Comparison of ENCODE assay signal across 21 mouse cellular contexts in the genomic region with DNA sequence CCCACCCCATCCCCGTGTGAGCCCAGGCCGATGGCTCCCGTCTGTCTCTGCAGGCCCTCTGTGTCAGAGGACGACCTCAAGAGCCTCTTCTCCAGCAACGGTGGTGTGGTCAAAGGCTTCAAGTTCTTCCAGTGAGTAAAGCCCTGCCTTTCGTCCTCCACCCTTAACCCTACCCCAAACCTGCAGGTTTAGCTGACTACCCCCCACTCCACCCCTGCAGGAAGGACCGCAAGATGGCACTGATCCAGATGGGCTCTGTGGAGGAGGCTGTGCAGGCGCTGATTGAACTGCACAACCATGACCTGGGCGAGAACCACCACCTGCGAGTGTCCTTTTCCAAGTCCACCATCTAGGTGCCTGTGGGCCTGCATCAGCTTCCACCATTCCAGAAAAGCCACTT. TPM values are rescaled to one million over a fixed set of nuclear protein-coding genes. Genes with fewer than 3 reads are reported as not detected.
DNase-seq lines count a peak whose midpoint lies in the region; ATAC-seq lines count a peak whose summit lies in the region.
"Had no signal": no experiment of that assay in that cellular context is flagged by ENCODE, and none has a peak within 500 bp of the region (broad histone marks: within the 10 kb centered on the region; RNA-seq: fewer than 3 reads in every experiment).

No protein-coding gene starts in this region.

- 0 out of 2 replicates have a peak overlapping the region, but pooled peaks have one; percentile 46 for H3K27ac ChIP-seq in hindbrain, embryonic 13.5 days
- no peak overlapping the region for H3K27ac ChIP-seq in hindbrain, embryonic 10.5 days
- peak overlapping the region; percentile 54; the same call in 1 of the 2 replicates for H3K27ac ChIP-seq in limb, embryonic 12.5 days
- no peak overlapping the region for H3K27ac ChIP-seq in limb, embryonic 10.5 days
- H3K27ac ChIP-seq: forebrain, embryonic 13.5 days; heart, adult 2 months; heart, embryonic 15.5 days; liver, embryonic 14.5 days; lung, embryonic 15.5 days; stomach, postnatal 0 days had no signal

- WGBS in hindbrain, embryonic 13.5 days = 78% methylated on average over 10 of the region's 10 CpGs
- WGBS in hindbrain, embryonic 10.5 days = 81% methylated on average over 10 of the region's 10 CpGs
- WGBS in limb, embryonic 12.5 days = 77% methylated on average over 10 of the region's 10 CpGs
- 82% methylated on average over 10 of the region's 10 CpGs for whole genome bisulfite sequencing in limb, embryonic 10.5 days

- peaks cover 69% of the 10 kb centered on the region for H3K4me1 ChIP-seq in hindbrain, embryonic 13.5 days (replicated peaks)
- H3K4me1 ChIP-seq in hindbrain, embryonic 10.5 days (replicated peaks) = peaks cover 49% of the 10 kb centered on the region
- peaks cover 41% of the 10 kb centered on the region for H3K4me1 ChIP-seq in limb, embryonic 12.5 days (replicated peaks)
- H3K4me1 ChIP-seq in limb, embryonic 10.5 days = peaks cover 38% of the 10 kb centered on the region

- H3K4me2 ChIP-seq in hindbrain, embryonic 13.5 days = no peak overlapping the region
- H3K4me2 ChIP-seq in limb, embryonic 12.5 days = no peak overlapping the region
- H3K4me2 ChIP-seq: forebrain, embryonic 13.5 days; heart, embryonic 15.5 days; lung, embryonic 15.5 days had no signal

- no peak overlapping the region for H3K4me3 ChIP-seq in hindbrain, embryonic 13.5 days
- H3K4me3 ChIP-seq in hindbrain, embryonic 10.5 days = no peak overlapping the region
- no peak overlapping the region for H3K4me3 ChIP-seq in limb, embryonic 12.5 days (replicated peaks)
- H3K4me3 ChIP-seq in limb, embryonic 10.5 days = no peak overlapping the region
- H3K4me3 ChIP-seq: forebrain, embryonic 13.5 days; heart, adult 2 months; heart, embryonic 15.5 days; lung, embryonic 15.5 days; myocyte had no signal

- ATAC-seq in hindbrain, embryonic 13.5 days (ENCODE audit: low FRiP score) = no peak
- no peak for ATAC-seq in limb, embryonic 12.5 days (ENCODE audit: insufficient number of reproducible peaks, insufficient read depth, low FRiP score, low TSS enrichment, low read depth)
- ATAC-seq: forebrain, embryonic 13.5 days; intestine, embryonic 16.5 days had no signal

- no peaks in the 10 kb centered on the region for H3K9me3 ChIP-seq in hindbrain, embryonic 13.5 days
- no peaks in the 10 kb centered on the region for H3K9me3 ChIP-seq in hindbrain, embryonic 10.5 days
- H3K9me3 ChIP-seq in limb, embryonic 12.5 days = no peaks in the 10 kb centered on the region
- no peaks in the 10 kb centered on the region for H3K9me3 ChIP-seq in limb, embryonic 10.5 days (replicated peaks)
- H3K9me3 ChIP-seq: forebrain, embryonic 13.5 days; heart, embryonic 15.5 days; lung, embryonic 15.5 days had no signal

- H3K36me3 ChIP-seq in hindbrain, embryonic 13.5 days = peaks cover 88% of the 10 kb centered on the region
- H3K36me3 ChIP-seq in hindbrain, embryonic 10.5 days = peaks cover 98% of the 10 kb centered on the region
- H3K36me3 ChIP-seq in limb, embryonic 12.5 days = peaks cover 97% of the 10 kb centered on the region
- H3K36me3 ChIP-seq in limb, embryonic 10.5 days = peaks cover 98% of the 10 kb centered on the region

- H3K27me3 ChIP-seq in hindbrain, embryonic 13.5 days = no peaks in the 10 kb centered on the region
- H3K27me3 ChIP-seq in hindbrain, embryonic 10.5 days (ENCODE audit: insufficient read depth, poor library complexity, severe bottlenecking) = no peaks in the 10 kb centered on the region
- H3K27me3 ChIP-seq in limb, embryonic 12.5 days = no peaks in the 10 kb centered on the region
- no peaks in the 10 kb centered on the region for H3K27me3 ChIP-seq in limb, embryonic 10.5 days (ENCODE audit: low read depth, poor library complexity, severe bottlenecking)
- H3K27me3 ChIP-seq: CH12.LX; forebrain, embryonic 13.5 days; heart, embryonic 15.5 days; lung, embryonic 15.5 days had no signal

- H3K9ac ChIP-seq in hindbrain, embryonic 13.5 days = no peak overlapping the region
- H3K9ac ChIP-seq in limb, embryonic 12.5 days (replicated peaks) = no peak overlapping the region
- H3K9ac ChIP-seq: forebrain, embryonic 13.5 days; heart, embryonic 15.5 days; liver, embryonic 14.5 days; lung, embryonic 15.5 days had no signal

- DNase-seq in cerebellum, postnatal 10 days = peak; percentile 66 to 71
- no peak for DNase-seq in cerebellum, adult 11 months
- no peak for DNase-seq in hindbrain, embryonic 10.5 days (ENCODE audit: low spot score)
- no peak for DNase-seq in limb, embryonic 10.5 days (ENCODE audit: low spot score)
- peak; percentile 41 for DNase-seq in 3134 (ENCODE audit: extremely low read depth, insufficient read length, low spot score)
- no peak for DNase-seq in urinary bladder, postnatal 10 days (ENCODE audit: low spot score)
- DNase-seq: cerebellum, adult 8-10 months; gastrocnemius, postnatal 14 days; heart, adult 2 months; lung, postnatal 4 days; thymus, postnatal 14 days had no signal

RNA-seq across cellular contexts. Expression of a gene that starts 8.7 kb away (rescaled TPM):
- 84.7 and 86.0 TPM in 2 replicates for polyA plus RNA-seq in hindbrain, embryonic 13.5 days (2015; fragmentation: Nextera tagmentation; extraction: Ambion mirVana)
- 288 and 338 TPM in 2 replicates for polyA plus RNA-seq in hindbrain, embryonic 10.5 days (2016; fragmentation: Nextera tagmentation; extraction: Ambion mirVana)
- polyA plus RNA-seq in limb, embryonic 12.5 days (2016; fragmentation: Nextera tagmentation; extraction: Ambion mirVana) = 373 and 403 TPM in 2 replicates
- 485 and 494 TPM in 2 replicates for polyA plus RNA-seq in limb, embryonic 10.5 days (2016; fragmentation: Nextera tagmentation; extraction: Ambion mirVana)

RNA-seq across cellular contexts. Expression of a gene that starts 11.4 kb away (rescaled TPM):
- polyA plus RNA-seq in hindbrain, embryonic 13.5 days (2015; fragmentation: Nextera tagmentation; extraction: Ambion mirVana) = 13.9 and 15.6 TPM in 2 replicates
- 10.0 and 15.1 TPM in 2 replicates for polyA plus RNA-seq in hindbrain, embryonic 10.5 days (2016; fragmentation: Nextera tagmentation; extraction: Ambion mirVana)
- polyA plus RNA-seq in limb, embryonic 12.5 days (2016; fragmentation: Nextera tagmentation; extraction: Ambion mirVana) = 15.1 and 15.3 TPM in 2 replicates
- polyA plus RNA-seq in limb, embryonic 10.5 days (2016; fragmentation: Nextera tagmentation; extraction: Ambion mirVana) = 9.1 and 15.3 TPM in 2 replicates

RNA-seq across cellular contexts. Expression of a gene that starts 11.5 kb away (rescaled TPM):
- polyA plus RNA-seq in hindbrain, embryonic 13.5 days (2015; fragmentation: Nextera tagmentation; extraction: Ambion mirVana) = 396 and 407 TPM in 2 replicates
- polyA plus RNA-seq in hindbrain, embryonic 10.5 days (2016; fragmentation: Nextera tagmentation; extraction: Ambion mirVana) = 122 and 205 TPM in 2 replicates
- polyA plus RNA-seq in limb, embryonic 12.5 days (2016; fragmentation: Nextera tagmentation; extraction: Ambion mirVana) = 157 and 162 TPM in 2 replicates
- polyA plus RNA-seq in limb, embryonic 10.5 days (2016; fragmentation: Nextera tagmentation; extraction: Ambion mirVana) = 108 and 140 TPM in 2 replicates

RNA-seq across cellular contexts. Expression of a gene that starts 23.1 kb away (rescaled TPM):
- polyA plus RNA-seq in hindbrain, embryonic 13.5 days (2015; fragmentation: Nextera tagmentation; extraction: Ambion mirVana) = 0.34 TPM in 1 of 2 replicates, not detected in the other
- polyA plus RNA-seq in hindbrain, embryonic 10.5 days (2016; fragmentation: Nextera tagmentation; extraction: Ambion mirVana) = not detected in 2 replicates
- polyA plus RNA-seq in limb, embryonic 12.5 days (2016; fragmentation: Nextera tagmentation; extraction: Ambion mirVana) = not detected in 2 replicates
- not detected in 2 replicates for polyA plus RNA-seq in limb, embryonic 10.5 days (2016; fragmentation: Nextera tagmentation; extraction: Ambion mirVana)
- polyA plus RNA-seq: forebrain, embryonic 13.5 days; heart, adult 2 months; myocyte had no signal

RNA-seq across cellular contexts. Expression of a gene that starts 27.7 kb away (rescaled TPM):
- polyA plus RNA-seq in hindbrain, embryonic 13.5 days (2015; fragmentation: Nextera tagmentation; extraction: Ambion mirVana) = not detected in 2 replicates
- not detected in 2 replicates for polyA plus RNA-seq in hindbrain, embryonic 10.5 days (2016; fragmentation: Nextera tagmentation; extraction: Ambion mirVana)
- not detected in 2 replicates for polyA plus RNA-seq in limb, embryonic 12.5 days (2016; fragmentation: Nextera tagmentation; extraction: Ambion mirVana)
- polyA plus RNA-seq in limb, embryonic 10.5 days (2016; fragmentation: Nextera tagmentation; extraction: Ambion mirVana) = not detected in 2 replicates
- polyA plus RNA-seq: forebrain, embryonic 13.5 days; heart, embryonic 15.5 days; intestine, embryonic 16.5 days; lung, embryonic 15.5 days; myocyte; stomach, postnatal 0 days had no signal

Comparison
In these comparisons a context has a peak if more than half of its experiments do, and no peak if none do; other contexts are left out.
1. DNase-seq: peak in cerebellum, postnatal 10 days (2 of 2) and 3134 (single experiment); none in cerebellum, adult 11 months (single experiment), hindbrain, embryonic 10.5 days (single experiment), limb, embryonic 10.5 days (single experiment) and urinary bladder, postnatal 10 days (single experiment).
2. H3K27ac ChIP-seq: peak in hindbrain, embryonic 13.5 days (single experiment) and limb, embryonic 12.5 days (single experiment); none in hindbrain, embryonic 10.5 days (single experiment) and limb, embryonic 10.5 days (single experiment).